Mouse (Mus musculus) retina, embryonic 14.5 days (tissue): ENCODE measurements around the gene Ddx27.
A peak's percentile ranks its signal among the peaks of the same experiment; 100 is the strongest.

Source experiments
- DNase-seq: peaks from one replicate; pipeline ENCODE4 v3.0.0-alpha.2; 2015; ENCODE audit warnings: low spot score

The Ddx27 gene

DNA sequence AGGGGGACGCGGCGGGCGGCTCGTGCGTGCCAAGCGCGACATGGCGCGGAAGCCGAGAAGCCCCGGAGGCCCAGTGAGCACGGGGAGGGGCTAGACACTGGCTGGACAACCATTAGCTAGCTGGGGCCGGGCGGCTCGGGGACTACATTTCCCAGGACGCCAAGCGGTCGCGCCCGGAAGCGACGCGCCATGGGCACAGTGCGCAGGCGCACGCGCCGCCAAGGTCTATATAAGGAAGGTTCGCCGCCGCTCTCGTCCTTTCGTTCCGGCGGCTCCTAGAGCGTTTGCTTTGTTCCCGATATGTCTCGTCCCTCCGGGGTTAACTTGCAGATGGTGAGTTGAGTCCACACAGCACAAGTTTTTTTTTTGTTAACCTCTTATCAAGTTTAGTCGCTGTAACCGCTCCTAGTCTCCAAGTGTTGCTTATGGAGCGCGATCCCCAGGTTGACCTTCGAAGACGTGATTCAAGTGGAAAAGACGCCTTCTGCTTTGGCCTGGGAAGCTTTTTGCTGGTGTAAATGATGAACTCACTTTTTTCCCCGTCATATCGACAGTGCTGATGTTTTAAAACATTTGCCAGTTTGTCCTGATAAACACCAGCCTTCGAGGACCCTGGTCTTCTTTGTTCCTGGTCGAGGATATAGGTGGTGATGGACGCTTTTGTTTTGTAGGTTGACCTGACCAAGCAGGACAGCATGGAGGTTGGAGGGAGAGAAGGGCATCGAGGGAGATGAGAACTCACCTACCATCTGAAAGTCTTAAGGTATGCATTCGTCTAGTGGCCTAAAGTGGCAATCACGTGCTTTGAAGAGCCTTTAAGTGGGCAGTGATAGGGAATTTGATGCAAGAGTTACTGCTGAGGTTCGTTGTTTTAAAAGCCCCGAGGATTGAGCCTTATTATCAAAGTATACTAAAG, 48.2 kb downstream of the Ddx27 start, which contains the start of gene Znfx1:
Znfx1 (minus strand) TSS at position 51 of the 916 bp plus-strand sequence.
- peak; percentile 99 for DNase-seq

DNA sequence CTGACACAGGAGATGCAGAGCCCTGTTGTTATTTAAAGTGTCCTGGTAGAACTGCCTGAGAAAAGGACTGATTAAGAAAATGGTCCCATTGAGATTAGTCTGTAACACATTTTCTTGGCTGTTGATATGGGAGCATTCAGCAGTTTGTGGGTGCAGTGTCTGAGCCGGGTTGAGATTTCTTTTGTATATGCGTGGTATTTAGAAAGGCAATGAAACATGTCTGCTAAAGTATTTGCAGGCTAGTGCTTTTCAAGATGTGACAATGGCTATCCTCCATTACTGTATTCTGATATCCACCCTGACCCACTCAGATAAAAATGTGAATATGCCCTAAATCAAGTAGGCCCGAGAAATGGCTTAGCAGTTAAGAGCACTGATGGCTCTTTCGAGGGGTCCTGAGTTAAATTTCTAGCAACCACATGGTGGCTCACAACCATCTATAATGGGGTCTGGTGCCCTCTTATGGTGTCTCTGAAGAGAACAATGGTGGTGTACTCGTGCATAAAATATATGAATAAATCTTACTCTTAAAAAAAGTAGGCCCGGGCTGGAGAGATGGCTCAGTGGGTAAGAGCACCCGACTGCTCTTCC, 49.0 kb downstream of the Ddx27 start:
- DNase-seq, result peak; percentile 62

DNA sequence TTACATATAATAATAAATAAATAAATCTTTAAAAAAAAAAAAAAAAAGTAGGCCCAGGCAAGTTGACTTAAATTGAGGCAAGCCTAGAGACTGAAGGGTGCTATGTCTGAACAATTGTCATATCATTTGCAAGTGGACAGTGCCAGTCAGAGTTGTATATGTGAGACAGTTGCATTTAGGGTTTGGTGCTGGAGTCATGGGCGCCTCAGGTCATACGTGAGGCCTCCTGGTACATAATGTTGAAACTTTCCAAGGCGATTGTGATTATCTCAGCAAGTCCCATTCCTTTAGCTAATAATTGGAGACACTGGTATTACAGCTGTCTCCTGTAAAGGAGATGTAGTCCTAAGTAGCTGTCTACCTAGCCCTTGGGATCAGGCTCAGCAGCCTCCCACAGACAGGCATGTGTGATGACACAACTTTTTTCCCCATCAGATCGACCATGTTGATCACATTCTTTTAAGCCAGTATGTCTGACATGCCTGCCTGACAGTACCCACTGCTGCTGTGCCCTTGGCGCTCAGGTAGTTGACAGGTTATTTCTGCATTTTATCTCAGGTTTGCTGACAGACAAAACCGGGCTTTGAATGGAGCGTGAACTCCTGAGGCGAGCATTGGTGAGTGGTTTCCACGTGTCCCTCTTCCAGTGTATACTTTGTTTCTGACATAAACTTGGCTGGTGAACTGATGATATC, 49.8 kb downstream of the Ddx27 start:
- DNase-seq, result no peak

DNA sequence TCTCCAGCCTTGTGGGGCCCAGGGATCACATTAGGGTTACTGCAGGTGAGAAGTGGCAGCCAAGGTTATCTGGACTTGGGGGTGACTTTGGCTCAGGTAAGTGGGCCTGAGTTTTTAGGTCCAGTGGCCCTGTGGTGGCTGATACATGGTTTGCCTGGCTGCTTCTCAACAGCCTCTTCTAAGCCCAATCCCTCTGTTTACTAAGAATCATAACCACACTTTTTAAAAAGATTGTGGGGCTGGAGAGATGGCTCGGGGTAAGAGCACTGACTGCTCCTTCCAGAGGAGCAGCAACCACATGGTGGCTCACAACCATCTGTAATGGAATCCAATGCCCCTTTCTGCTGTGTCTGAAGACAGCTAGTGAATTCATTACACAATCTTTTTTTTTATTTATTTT, 51.0 kb downstream of the Ddx27 start:
- no peak for DNase-seq

DNA sequence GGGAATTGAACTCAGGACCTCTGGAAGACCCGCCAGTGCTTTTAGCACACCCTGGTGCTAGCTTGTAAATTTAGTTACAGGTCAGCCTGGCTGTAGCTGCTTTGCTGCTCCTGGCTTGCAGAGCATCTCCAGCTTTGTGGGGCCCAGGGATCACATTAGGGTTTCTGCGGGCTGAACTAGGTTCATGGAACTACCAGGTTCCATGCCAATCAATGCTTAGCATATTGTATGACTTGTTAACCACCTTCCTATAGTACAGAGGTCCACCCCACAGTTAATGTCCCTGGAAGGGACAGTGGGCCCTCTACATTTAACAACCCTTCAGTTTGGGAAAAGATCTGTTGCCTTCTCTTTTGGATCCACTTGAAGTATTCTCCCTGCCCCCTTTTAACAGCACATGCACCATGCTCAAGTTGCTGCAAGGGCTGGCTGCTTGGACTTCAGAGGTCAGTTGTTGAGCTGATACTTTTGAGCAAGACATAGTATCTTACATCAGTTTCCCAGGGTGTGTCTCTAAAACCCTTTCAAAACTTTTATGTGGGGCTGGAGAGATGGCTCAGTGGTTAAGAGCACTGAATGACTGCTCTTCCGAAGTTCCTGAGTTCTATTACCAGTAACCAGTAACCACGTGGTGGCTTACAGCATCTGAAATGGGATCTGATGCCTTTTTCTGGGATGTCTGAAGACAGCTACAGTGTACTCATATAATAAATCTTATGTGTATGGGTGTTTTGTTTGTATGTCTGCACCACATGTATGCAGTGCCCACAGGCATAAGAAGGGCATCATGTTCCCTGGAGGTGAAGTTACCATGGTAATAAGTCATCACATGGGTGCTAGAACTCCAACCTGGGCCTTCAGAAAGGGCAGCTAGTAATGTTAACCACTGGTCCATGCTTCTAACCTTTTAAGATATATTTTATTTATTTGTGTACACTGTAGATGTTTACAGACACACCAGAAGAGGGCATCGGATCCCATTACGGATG, 51.8 kb downstream of the Ddx27 start:
- no peak for DNase-seq

DNA sequence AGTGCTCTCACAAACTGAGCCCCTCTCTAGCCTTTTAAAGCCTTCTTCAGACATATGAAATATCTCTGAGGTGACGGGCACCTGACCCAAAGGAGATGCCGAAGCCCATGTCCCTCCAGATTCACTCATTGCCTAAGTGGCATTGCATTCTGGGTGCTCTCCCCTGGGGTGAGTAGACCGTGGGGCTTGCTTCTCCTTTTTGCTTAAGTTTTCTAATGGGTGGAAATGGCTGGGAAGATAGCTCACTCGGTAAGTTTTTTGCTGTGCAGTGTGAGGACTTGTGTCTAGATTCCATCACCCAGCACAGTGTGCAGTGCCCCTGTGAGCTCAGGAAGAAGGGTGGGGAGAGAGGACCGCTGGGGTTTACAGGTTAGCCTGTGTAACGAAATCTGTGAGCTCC, 52.6 kb downstream of the Ddx27 start:
- DNase-seq, result no peak

DNA sequence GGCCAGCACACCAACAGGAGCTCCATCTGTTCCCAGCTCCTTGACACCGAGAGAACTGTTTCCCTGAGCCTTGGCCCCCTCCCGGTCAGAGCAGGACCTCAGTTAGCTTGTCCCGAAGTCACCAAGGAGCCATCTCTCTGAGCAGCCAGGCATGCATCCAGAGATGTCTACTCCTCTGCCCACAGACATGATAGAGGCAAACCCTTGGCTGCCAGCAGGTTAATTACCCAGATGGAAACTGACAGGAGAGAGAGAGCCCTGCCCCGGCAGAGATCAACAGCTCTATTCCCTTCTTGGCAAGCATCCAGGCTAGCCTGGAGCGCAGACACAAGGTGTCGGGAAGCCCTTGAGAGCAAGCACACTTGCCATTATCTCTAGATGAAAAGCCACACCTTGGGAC, 55.3 kb downstream of the Ddx27 start:
- DNase-seq, result no peak

DNA sequence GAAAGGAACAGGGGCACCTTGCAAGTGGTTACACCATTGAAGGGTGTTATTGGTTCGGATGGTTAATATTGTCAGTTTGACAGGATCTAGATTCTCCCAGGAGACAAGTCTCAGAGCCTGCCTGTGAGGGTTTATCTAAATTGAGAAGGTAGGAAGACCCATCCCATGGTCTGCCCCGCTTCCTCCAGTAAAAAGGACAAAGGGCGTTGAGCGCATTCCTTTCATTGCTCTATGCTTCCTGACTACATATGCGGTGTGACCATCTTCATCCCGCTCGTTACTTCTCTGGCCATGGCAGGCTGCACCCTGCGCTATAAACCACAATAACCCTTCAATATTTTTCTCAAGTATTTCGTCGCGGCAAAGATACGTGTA, 56.3 kb downstream of the Ddx27 start:
- no peak for DNase-seq

DNA sequence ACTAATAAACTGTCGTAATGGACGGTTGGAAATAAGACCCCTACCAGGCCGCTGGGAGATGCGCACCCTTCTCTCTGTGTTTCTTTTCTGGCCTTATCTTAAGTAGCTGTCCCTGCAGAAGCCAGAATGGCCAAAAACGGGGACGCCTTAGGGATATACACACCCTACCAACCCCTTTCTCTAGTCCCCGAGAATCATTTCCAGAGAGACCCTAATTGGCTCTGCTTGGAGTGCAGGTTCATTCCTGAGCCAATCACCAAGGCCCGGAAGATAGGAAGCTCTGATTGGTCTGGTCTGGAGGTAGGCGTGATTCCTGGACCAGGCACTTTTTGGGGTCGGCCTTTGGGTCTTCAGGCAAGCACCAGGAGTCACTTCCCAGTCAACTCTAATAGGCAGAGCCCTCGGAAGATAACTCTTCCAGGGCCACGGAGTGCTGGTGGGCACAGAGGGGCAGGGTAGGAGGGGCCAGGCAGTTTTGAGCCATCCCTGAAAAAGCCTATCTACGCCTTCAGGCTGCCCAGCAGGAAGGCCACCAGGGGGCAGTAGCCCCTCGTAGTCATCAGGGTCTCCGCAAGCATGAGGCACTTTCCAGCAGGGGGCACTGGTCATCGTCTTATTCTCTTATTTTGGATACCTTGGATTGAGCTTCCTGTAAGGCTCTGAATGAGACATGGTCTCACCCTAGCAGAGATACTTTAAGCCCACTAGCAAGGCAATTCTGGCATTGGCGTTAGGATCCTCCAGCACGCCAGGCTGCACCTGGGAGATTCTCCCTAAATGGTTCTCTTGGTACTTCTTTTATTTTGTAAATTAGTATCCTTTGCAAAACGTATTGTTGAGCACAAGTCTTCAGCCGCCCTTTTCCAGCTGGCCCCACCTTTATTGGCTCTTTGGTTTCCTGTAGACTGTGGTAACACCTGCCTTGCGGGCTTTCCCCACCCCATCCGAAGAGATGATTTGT, 56.9 kb downstream of the Ddx27 start:
- peak; percentile 99 for DNase-seq

DNA sequence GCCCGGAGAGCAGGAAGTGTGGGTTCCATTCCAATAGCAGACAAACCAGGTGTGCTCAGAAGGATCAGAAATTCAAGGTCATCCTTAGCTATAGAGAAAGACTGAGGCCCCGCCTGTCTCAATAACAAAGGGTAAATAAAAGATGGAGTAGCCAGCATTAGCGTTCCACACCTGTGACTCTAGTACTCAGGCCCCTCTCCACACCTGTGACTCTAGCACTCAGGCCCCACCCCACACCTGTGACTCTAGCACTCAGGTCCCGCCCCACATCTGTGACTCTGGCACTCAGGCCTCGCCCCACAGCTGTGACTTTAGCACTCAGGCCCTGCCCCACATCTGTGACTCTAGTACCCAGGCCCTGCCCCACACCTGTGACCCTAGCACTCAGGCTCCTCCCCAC, 59.6 kb downstream of the Ddx27 start:
- DNase-seq, result no peak

DNA sequence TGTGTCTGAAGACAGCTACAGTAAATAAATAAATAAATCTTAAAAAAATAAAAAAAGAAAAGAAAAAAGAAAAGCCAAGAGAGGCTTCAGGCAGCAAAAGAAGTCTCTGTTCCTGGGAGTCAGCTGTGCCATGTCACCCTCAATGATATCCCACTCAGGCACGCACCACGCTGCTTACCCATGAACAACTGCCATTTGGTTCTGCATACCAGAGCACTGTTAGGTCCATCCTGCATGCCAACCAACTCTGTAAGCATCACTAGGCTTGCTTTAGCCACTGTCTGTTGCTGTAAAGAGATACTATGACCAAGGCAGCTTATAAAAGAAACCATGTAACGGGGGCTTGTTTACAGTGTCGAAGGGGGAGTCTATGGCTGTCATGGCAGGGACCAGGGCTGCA, 61.4 kb downstream of the Ddx27 start:
- DNase-seq, result no peak

DNA sequence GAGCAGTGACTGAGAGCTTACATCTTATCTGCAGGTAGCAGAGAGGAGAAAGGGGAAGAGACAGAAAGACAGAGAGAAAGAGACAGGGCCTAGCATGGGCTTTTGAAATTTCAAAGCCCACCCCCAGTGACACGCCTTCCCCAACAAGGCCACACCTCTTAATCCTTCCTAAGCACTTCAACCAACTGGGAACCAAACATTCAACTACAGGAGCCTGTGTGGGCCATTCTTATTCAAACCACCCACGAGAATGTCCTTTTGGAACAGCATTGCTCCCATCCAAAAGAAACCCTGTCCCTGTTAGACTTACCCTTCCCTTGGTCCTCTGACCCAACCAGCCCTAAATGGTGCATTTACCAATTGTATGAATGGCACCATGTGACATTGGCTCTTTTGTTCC, 61.8 kb downstream of the Ddx27 start:
- DNase-seq, result no peak

DNA sequence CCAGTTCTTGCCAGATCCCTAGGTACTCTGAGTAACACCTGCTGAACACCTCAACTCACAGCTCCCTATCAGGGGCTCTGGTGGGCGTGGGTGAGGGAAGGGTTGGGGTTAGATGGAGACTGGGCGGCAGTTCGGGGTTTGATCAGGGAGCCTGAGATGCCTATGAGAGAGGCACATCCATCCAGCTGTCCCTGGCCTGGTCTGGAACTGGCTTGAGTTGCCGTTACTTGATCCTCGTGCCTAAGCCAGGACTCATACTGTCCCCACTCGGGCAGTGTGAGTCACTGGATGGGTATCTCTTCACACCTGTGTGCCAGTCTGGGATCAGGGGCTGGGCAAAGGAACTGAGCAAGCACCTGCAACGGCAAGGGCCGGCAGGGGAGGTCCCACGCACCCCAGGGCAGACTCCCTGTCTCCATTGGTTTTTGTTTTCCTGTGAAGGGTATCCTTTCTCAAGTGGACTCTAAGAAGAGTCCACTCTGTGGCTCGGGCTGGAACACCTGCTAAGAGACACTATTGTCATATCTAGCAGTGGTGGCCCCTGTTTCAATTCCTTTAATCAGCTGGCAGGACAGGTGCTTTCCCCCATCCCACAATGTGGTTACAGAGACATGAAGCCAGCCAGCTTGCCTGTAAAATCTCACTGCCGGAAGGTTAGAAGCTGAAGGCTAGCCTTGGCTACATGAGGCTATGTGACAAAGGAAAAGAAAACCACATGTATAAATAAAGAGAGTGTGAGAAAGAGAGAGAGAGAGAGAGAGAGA, 62.4 kb downstream of the Ddx27 start:
- DNase-seq, result no peak

DNA sequence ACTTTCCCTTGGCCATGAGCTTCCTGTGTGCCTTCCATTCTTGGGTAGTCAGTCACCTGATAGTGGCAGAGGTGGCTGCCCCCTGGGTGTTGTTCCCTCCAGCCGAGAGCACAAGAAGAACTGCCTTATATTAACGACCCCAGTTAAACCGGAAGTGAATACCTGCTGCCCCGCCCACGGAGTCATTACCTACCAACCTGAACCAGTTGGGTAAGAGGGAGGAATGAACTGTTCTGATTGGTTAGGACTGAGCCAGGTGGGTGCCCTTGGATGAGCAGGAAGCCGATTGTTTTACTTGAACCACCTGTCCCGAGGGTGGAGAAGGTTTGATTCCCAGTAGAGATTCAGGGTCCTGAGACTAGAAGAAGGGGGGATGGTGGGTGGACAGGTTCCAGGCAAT, 63.5 kb downstream of the Ddx27 start:
- no peak for DNase-seq

DNA sequence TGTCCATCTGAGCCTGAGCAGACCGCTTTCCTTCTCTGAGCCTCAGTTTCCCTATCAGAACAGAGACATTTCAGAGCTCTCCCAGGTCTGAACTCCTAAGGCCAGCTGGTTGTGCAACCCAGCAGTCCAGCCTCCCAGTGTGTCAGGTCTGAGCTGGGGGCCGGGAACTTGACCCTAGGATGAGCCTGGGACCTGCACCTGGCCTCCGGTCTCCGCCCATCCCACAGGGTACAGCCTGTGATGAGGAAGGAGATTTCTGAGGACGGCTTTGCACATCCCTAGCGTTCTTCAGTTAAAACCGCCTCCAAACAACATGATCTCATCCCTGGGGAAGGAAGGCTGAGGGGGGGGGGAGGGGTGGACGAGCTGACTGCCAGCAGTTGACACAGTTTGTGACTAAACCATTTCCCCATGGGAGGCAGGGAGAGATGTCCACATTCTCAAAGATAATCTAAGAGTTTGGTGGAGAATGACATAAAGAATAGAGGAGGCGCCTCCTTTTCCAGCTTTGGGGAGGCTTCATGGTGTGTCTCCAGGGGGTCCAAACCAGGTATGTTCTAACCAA, 64.0 kb downstream of the Ddx27 start:
- DNase-seq, result no peak

DNA sequence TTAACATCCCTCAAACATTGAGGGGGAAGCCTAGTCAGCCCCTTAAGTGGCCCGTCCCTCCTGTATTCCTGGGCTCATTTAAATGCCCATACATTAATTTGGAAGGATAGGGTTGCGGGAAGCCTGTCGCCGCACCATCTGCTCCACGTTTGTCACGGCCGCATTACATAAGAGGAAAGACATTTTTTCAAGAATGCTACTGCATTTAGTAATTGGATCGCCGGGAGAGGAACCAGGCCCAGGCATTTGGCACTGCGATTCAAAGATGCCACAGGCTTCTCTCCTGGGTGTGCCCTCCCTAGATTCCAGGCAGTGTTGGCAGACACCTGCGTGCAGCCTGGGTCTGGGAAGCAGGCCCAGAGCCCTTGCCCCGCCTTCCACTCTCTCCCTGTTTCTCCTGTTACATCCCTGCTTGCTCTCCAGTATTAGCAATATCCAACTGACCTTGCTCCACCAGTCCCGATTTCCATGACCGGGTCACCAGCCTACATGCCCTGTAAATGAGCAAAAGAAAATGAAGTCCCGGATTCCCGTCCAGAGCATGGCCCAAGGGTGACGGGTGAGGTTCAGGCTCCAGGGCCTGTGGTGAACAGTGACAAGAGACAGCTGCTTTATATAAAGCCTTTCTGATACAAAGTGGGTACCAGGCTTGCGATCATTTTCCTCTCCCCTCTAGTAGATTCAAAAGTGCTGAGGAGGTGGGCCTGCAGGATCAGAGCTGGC, 64.7 kb downstream of the Ddx27 start:
- DNase-seq, result no peak

DNA sequence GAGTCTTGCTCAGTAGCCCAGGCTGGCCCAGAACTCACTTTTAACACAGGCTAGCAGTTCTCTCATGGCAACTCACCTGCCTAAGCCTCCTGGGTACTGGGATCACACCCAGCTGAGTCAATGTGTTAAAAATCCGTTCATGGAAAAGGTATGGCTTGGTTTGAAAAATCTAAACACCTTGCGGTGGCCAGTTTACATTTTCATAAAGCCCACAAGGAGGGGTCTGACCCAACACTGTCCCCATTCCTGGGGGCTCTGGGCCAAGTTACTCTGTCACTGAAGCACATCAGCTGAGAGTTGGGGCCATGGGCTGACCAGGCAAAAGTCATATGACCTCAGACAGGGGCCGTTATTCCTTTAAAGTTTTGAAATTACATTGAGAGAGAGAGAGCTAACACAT, 65.4 kb downstream of the Ddx27 start:
- DNase-seq, result no peak

DNA sequence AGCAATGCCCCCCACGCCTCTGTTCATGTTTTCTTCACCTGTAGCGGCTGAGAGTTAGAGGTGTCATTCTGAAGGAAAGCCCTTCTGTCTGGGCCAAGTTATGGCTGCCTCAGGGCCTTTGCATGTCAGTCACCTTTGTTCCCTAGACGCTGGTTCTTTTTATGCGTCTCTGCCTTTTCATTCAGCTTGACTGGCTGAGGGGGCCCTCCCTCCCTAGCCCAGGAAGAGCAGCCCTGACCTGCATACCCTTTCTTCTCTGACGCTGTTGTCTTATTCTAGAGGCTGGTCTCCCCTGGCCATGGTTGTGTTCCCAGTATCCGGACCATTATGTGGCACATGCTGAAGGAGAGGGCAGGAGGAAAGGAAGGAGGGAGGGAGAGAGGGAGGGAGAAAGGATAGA, 66.1 kb downstream of the Ddx27 start:
- DNase-seq, result no peak

DNA sequence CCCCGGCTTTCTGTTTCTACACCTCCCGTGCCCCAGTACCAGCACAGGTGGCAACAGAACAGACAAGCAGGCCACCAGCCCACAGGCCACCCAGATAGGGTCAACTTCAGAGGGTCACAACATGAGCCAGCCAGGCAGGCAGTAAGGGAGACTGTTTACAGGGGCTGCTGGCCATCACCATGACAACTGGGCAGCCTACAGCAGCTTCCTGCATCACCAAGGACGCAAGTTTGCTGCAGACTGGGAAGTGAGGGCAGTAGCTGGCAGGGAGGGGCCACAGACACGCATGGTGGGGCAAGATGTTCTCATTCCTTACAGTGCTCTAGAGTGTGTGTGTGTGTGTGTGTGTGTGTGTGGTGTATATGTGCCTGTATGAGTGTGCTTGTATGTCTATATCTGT, 66.6 kb downstream of the Ddx27 start:
- DNase-seq, result peak; percentile 69
